Mouse (Mus musculus) lung, adult 2 months (tissue): Measurements from ENCODE around the gene Rapsn. TPM values are rescaled to one million over a fixed set of nuclear protein-coding genes. Genes with fewer than 3 reads are reported as not detected.
"Not testable (repeated sequence)": the region's sequence is repeated elsewhere in the genome, so short reads cannot be mapped to it uniquely, and the experiment has no call there.

ENCODE experiments used
- DNase-seq: peaks from one replicate; pipeline ENCODE4 v3.0.0; 2022
- H3K4me1 ChIP-seq: fragments of 200-500 bp; 2 replicates; pipeline ENCODE4 v1.6.1; 2011; ENCODE audit warnings: low read length; ENCODE audit not compliant: control insufficient read depth, insufficient read depth
- H3K4me3 ChIP-seq: fragments of 200-500 bp; replicated peaks from 2 replicates; pipeline ENCODE3; 2011; ENCODE audit warnings: low read depth, mild to moderate bottlenecking, control low read depth, low read length; ENCODE audit errors: extremely low read depth
- CTCF ChIP-seq: fragments of 200-500 bp; IDR thresholded peaks from 2 replicates; pipeline ENCODE4 v1.5.1; 2011; ENCODE audit warnings: mild to moderate bottlenecking, low read length, control low read depth; ENCODE audit not compliant: insufficient read depth
- POLR2A ChIP-seq: fragments of 200-500 bp; IDR thresholded peaks from 2 replicates; pipeline ENCODE4 v1.6.1; 2011; ENCODE audit warnings: low read depth, mild to moderate bottlenecking, control low read depth, low read length, borderline replicate concordance; ENCODE audit errors: extremely low read depth
- WGBS: fragments of 180-500 bp; shearing (Covaris S2); methylation state at CpG from one replicate; pipeline ENCODE4 v1.1.7; 2018; 5-methylcytosine and 5-hydroxymethylcytosine counted together
- polyA plus RNA-seq: library from polyadenylated mRNA; depleted of rRNA; stranded (reverse); fragments of >200 nt; gene quantifications from 2 replicates; pipeline ENCODE4 v1.2.3, GENCODE M21; 2012; rRNA removed

Rapsn gene
- 2.6 and 4.7 TPM in 2 replicates for polyA plus RNA-seq

GRCm38 (mm10) chr2:91035385-91035784 is at the start of gene Rapsn:
Gene Rapsn (plus strand): TSS chr2:91035620.
- 49% methylated on average over 9 of the region's 9 CpGs for WGBS
- no peak for TF ChIP-seq POLR2A
- no peak for TF ChIP-seq CTCF
- peak; percentile 51 for DNase-seq
- Histone ChIP-seq H3K4me1 (0 out of 2 replicates have a peak, but pooled peaks cover 2% of the 10 kb centered on the region), H3K4me3 (no peak within 1 kb of the TSS)

DNA sequence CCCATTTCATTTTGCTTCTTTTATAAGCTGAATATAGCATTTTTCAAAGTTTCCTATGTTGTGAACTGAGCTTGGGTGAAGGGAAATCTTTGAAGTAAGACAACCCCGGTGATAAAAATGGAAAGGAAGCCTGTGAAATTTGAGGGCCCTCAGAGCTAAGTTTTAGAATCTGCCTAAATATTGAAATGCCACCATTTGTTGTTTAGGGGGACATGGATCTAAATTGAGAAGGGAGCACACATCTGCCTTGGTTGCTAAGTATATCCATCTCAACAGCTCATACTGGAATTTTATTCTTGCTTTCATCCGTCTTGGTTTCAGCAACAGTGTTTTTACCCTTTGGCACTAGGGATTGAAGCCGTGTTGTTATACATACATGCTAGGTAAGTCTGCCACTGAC is 49.4 kb upstream of the Rapsn start:
- Histone ChIP-seq H3K4me3 (no peak overlapping the region), H3K4me1 (peaks cover 2% of the 10 kb centered on the region; the same call in 1 of the 2 replicates)
- TF ChIP-seq CTCF = no peak
- no peak for TF ChIP-seq POLR2A
- 86% methylated on average over 3 of the region's 3 CpGs for WGBS
- no peak for DNase-seq

DNA sequence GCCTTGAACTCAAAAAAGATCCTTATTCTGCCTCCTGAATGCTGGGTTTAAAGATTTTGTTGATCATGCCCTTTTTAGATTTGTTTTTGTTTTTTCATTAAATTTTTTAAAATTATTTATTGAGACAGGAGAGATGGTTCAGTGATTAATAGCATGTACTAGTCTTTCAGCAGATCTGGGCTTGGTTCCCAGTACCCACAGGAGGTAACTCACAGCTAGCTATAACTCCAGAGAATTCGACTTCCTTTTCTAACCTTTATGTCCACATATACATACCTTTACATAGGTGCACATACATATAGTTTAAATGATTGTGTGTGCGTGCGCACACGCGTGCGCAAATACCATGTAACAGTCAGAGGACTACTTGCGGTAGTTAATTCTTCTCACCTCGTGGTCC is 26.9 kb upstream of the Rapsn start:
- H3K4me3 ChIP-seq = no peak overlapping the region
- 95% methylated on average over 8 of the region's 8 CpGs for WGBS
- no peaks in the 10 kb centered on the region for H3K4me1 ChIP-seq
- TF ChIP-seq CTCF (no peak), POLR2A (no peak)
- no peak for DNase-seq

- no peaks in the 10 kb centered on the region for H3K4me1 ChIP-seq
- H3K4me3 ChIP-seq = no peak overlapping the region
- WGBS = 83% methylated on average over 2 of the region's 2 CpGs
- TF ChIP-seq POLR2A (no peak), CTCF (no peak)
- no peak for DNase-seq
Measured at GRCm38 (mm10) chr2:91013881-91014280, 21.5 kb upstream of the Rapsn start.

DNA sequence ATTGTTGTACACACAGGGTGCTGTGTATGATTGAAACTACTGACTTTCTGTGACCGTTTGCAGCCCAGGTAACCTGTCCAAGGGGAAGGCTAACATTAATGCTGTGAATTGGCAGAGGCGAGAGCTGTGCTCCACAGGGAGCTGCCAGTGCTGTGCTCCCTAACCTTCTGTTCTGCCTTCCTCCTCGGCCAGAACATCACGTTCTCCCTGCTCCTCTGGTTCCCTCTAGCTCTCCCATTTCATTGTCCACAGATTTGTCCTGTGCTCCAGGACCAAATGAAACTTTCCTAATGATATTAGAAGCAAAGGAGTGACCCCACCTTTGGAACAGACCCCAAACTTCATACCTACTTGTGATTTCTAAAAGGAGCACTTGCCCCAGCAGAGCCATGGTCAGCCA is 20.0 kb upstream of the Rapsn start:
- no peak for DNase-seq

DNA sequence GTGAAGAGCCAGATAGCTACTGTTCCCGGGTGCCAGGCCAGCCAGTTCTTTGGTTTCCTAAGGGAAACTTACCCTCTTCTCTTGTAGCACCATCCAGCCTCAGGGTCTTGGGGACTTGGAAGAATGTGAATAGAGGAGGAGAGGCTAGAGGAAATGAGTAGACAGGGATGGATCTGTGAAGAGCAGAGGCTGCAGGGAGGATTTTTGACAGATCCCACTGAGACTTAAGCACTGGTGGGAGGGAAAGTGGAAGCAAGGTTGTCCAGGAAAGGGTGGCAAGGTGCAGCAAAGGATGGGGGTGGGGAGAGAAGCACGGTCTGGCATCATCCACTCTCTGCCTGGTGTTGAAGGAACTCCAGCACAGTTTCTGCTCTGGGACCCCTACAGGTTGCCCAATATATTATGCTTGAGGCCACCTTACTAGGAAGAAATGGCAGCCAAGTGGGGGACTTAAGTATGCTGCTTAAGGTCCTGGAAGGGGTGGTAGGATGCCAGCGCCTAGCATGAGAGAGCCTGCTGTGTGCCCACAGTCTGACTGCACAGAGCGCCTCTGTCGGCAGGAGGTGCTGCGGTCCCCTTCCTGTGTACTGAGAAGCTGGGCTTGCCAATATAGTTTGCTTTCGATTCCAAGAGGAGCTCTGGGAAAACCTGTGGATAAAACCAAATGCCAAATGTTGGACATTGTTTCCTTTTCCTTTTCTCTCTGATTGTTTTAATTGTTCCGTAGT is 17.2 kb upstream of the Rapsn start:
- TF ChIP-seq CTCF (peak; percentile 45; the same call in 1 of the 2 replicates), POLR2A (no peak)
- no peak for DNase-seq
- no peak overlapping the region for H3K4me3 ChIP-seq
- H3K4me1 ChIP-seq = no peaks in the 10 kb centered on the region
- WGBS = 70% methylated on average over 8 of the region's 8 CpGs

More for the DNA sequence above, 20.0 kb upstream of the Rapsn start:
- no peak for TF ChIP-seq POLR2A
- no peak for TF ChIP-seq CTCF
- Histone ChIP-seq H3K4me1 (no peaks in the 10 kb centered on the region), H3K4me3 (no peak overlapping the region)
- WGBS = 83% methylated on average over 4 of the region's 4 CpGs

DNA sequence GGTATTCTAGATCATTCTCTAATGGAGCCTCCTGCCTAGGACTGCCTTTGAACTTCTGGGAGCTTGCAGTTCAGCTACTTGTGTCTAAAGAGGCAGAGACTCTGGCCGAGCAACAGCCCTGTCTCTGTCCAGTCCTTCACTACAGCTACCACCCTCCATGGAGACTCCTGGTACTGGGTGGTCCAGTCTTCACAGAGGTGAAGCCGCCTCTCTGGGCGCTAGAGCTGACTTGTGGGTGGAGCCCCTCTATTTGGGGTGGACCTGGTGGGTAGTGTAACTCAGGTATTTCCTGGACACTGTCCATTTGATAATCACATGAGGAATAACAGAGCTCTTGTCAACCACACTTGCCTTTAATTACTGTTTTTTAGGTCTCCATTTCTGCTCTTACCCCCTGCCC is 15.5 kb upstream of the Rapsn start:
- H3K4me3 ChIP-seq = no peak overlapping the region
- no peaks in the 10 kb centered on the region for H3K4me1 ChIP-seq
- WGBS = 86% methylated on average over 3 of the region's 3 CpGs
- DNase-seq = no peak
- no peak for TF ChIP-seq POLR2A
- no peak for TF ChIP-seq CTCF

- WGBS = 98% methylated on average over 7 of the region's 7 CpGs
- DNase-seq = not testable (repeated sequence)
Measured at GRCm38 (mm10) chr2:91022266-91022665, 13.2 kb upstream of the Rapsn start.

DNA sequence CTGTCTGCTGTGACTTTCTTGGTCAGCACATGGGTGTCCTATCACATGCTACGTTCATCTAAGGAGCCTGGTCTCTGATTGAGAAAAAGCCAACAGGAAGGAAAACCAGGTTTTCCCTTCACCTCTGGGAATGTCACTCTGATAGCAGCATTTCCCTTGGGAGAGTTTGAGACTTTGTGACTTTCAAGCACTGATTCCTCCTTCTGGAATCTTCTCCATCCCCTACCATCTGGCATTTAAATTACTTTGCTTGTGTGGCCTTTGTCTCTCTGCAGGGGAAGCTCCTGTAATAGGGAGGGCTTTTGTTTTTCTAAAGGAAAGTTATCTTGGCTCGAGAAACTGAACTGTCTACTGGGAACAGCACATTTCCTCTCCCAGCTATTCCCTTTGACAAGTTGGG is 12.3 kb upstream of the Rapsn start:
- WGBS = 63% methylated on average over 2 of the region's 2 CpGs
- H3K4me1 ChIP-seq = peaks cover 2% of the 10 kb centered on the region; the same call in 1 of the 2 replicates
- DNase-seq = no peak
- no peak overlapping the region for H3K4me3 ChIP-seq
- TF ChIP-seq POLR2A (no peak), CTCF (no peak)

More at GRCm38 (mm10) chr2:91022266-91022665, 13.2 kb upstream of the Rapsn start:
- H3K4me1 ChIP-seq, H3K4me3 ChIP-seq: not testable (repeated sequence)

DNA sequence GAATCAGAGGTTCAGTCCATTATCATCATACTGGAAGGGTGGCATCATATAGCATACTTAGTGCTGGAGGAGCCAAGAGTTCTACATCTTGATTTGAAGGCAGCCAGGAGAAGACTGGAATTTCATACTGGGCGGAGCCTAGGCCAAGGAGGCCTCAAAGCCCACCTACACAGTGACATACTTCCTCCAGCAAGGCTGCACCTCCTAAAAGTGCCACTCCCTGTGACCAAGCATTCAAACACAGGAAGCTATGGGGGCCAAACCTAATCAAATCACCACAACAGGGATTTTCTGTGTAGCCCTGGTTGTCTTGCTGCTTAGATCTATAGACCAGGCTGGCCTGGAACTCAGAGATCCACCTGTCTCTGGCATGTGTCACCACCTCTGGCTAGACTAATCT is 11.5 kb upstream of the Rapsn start:
- WGBS = 100% methylated on average over 1 of the region's 1 CpGs
- Histone ChIP-seq H3K4me1 (peaks cover 2% of the 10 kb centered on the region; the same call in 1 of the 2 replicates), H3K4me3 (no peak overlapping the region)
- no peak for TF ChIP-seq POLR2A
- TF ChIP-seq CTCF = no peak
- DNase-seq = no peak

DNA sequence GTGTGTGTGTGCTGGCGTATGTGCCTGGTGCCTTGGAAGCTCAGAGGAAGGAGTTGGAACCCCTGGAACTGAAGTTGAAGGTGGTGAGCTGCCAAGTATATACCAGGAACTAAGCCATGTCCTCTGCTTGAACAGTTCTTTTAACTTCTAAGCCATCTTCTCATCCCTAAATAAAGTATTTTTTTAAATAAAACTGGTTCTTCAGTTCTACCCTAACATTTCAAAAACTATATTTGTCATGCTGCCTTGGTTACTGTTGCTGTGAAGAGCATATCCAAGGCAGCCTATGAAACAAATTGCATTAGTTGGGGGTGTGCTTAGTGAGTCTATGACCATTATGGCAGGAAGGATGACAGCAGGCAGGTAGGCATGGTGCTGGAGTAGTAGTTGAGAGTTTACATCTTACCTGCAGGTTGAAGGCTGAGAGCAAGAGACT is 10.3 kb upstream of the Rapsn start:
- no peak overlapping the region for H3K4me3 ChIP-seq
- TF ChIP-seq CTCF (no peak), POLR2A (no peak)
- 90% methylated on average over 1 of the region's 1 CpGs for WGBS
- DNase-seq = no peak
- H3K4me1 ChIP-seq = peaks cover 2% of the 10 kb centered on the region; the same call in 1 of the 2 replicates
